Mouse (Mus musculus): ENCODE data around the gene Dcakd.
"Not testable (repeated sequence)": the region's sequence is repeated elsewhere in the genome, so short reads cannot be mapped to it uniquely, and the experiment has no call there.

Gene Dcakd

DNA sequence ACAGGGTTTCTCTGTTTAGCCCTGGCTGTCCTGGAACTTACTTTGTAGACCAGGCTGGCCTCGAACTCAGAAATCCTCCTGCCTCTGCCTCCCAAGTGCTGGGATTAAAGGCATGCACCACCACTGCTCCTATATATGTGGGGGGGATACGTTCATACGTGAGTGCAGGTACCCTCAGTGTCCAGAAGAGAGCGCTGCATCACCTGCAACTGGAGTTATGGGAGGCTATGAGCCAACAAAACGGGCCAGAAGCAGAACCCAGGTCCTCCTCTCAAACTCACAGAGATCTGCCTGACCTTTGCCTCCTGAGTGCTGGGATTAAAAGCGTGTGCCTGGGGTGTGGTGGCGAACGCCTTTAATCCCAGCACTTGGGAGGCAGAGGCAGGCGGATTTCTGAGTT is 52.2 kb downstream of the Dcakd start:
- DNase-seq, result not testable (repeated sequence)

DNA sequence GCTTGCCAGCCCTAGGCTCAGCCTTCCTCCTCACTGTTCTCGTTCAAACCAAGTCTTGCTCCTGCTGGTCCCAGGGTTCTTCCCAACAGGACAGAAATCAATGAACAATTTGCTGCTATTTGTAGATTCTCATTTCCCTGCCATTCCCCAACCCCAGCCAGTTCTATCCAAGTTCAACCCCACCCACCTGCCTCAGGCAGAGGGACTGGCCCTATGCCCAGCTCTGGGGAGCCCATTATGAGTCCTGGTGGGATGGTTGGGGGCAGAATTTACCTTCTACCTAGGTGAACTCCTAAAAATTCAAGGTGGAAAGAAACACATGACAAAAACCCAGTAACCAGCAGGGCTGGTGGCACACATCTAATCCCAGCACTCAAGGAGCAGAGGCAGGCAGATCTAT is 55.8 kb downstream of the Dcakd start:
- DNase-seq, result no peak

DNA sequence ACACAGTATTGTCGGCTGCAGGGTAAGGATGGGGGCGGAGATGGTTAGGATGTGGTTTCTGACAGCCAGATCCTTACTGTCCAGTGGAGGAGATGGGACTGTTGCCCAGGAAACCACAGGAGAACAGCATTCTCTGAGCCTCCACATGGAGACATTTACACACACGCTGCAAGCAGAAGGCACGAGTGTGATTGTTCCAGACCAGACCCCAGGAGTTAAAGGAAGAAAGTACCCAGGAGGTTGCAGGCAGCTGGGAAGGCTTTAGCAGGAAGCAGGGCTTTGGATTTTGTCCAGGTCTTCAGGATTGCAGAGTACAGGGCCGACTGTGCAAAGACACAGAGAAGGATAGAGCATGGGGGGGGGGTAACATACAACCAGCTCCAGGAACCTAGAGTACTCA is 56.5 kb downstream of the Dcakd start:
- DNase-seq, result peak; percentile 31

GRCm38 (mm10) chr11:102964547-102965091 is 63.5 kb downstream of the Dcakd start:
- no peak for DNase-seq

- DNase-seq, result no peak
These were observed 64.1 kb downstream of the Dcakd start for GRCm38 (mm10) chr11:102963855-102964546.

DNA sequence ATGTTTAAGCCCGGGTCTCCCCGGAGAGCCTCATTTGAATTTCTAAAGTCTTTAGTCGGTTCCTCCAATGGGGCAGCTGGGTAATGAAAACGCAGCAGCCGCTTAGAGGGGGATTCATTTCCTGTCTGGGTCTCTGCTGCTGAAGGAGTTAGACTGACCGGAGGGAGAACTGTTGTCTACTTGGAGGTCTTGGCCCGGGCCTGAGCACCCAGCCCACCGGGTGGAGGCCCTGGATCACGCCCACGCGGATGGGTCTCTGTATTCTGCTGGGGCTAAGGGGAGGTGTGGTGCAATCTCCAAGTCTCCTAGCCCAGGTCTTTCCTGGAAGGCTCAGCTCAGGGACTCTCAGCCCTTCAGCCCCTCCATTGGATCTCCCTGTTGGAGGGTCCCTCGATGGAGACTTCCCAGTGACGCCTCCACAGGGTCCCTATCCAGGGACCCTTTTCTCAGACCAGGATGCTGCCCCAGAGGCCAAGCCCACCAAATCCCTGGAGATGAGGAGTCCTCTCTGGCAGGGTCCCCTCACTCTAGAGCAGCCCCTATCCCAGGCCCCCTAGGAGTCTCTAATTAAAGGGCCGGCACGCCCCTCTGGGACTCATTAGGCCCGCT is 64.8 kb downstream of the Dcakd start:
- DNase-seq, result no peak

DNA sequence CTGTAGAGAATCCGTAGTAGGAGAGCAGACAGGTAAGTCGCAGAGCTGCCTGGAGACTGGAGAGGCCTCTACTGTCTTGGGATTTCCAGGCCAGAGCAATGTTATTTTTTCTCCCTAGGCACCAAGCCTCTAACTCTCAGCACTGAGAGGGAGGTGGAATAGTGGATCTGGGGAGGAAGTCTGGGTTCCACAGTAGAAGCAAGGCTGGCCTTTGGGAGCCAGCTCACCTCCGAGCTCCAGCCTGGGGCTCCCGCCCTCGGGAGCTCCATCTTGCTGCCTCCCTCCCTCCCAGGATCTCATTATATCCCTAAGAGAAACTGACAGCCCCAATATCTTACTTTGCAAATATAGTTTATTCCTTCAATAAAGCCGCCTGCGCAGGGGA is 65.3 kb downstream of the Dcakd start:
- DNase-seq, result no peak

DNA sequence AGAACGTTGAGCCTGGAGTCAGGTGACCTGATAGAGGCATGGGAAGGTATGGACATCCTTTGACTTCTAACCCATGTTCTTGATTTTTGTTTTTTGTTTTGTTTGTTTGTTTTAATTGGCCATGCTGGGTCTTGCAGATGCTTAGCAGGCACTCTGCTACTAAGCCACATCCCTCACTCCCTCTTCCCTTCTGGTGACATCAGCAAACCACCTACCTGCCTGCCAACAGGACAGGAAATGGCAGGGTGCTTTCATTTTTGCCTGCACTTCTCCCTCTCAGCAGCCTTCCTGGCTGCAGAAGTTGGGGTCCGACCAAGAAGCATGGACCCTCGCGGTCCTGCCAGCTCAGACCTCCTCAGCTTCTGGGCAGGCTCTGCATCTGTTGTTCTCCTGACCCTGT is 67.1 kb downstream of the Dcakd start:
- no peak for DNase-seq

DNA sequence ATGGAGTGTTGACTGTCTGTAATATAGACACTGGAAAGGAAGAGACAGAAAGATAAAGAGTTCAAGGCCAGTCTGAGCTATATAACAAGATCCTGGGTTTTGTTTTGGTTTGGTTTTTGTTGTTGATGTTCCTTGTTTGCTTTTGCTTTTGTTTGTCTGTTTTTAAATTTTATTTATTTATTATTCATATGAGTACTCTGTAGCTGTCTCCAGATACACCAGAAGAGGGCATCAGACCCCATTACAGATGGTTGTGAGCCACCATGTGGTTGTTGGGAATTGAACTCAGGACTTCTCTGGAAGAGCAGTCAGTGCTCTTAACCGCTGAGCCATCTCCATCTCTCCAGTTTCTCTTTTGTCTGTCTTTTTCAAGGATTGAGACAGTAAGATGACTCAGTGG is 69.3 kb downstream of the Dcakd start:
- no peak for DNase-seq

DNA sequence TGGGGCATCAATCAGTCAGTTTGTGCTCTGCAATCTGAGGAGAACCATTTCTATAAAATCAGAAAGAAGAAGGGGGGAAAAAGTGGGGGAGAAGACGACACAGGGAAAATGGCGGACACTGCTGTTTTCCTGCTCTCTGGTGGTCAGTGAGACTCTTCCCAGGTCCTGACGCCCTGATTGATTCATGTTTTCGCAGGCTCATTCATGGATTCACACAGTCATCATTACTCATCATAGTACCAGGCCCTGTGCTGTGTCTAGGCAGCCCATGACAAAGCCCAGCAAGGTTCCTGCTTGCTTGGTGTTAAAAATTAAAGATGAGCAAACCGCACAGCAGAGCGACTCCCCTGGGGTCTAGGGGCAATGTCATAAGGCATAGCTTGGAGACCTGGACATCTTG is 69.7 kb downstream of the Dcakd start:
- DNase-seq, result no peak

GRCm38 (mm10) chr11:102957692-102958091 is 70.4 kb downstream of the Dcakd start:
- no peak for DNase-seq

DNA sequence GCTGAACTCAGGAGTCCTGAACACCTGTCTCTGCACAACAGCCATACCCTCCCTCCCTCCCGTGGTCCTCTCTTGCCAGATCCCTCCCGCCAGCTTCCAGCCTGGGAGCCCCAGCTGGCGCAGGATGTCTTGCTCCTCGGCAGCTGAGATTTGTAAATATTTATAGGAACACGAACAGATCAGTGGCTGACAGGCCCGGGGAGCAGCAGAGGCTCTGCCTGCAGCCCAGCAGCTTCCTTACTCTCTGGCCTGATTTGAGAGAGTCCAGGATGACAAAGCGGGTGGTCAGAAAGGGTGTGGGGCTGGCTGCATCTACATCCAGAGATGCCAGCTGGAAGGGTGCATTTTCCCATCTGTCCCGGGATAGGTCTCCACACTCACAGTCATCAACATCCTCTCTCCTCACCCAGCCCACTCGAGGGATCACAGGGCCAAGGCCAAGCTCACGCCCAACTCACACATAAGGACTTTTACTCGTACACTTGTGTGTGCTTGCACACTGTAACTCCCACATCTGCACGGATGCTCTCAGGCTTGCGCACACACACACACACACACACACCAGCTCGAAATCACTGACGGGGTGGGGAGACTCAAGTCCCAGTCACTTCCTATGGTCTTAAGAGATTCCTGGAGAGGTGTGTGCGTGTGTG is 71.0 kb downstream of the Dcakd start:
- no peak for DNase-seq

DNA sequence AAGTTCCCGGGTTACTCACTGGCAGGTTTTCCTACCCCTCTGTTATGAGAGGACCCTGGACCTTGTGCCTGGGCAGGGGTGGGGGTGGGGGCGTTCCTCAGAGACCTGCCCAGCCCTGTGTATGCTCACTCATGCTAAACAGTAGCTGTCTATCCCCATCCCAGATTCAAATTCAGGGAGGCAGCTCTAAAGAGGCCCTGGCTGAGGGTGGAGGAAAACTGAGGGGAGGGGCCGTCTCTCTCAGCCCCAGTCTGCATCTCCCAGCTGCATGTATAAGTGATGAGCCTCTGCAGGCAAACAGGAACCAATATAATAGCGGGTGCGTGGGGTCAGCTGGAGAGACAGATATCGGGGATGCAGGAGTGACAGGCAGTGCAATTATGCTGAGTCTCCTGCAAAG is 75.2 kb downstream of the Dcakd start:
- no peak for DNase-seq

DNA sequence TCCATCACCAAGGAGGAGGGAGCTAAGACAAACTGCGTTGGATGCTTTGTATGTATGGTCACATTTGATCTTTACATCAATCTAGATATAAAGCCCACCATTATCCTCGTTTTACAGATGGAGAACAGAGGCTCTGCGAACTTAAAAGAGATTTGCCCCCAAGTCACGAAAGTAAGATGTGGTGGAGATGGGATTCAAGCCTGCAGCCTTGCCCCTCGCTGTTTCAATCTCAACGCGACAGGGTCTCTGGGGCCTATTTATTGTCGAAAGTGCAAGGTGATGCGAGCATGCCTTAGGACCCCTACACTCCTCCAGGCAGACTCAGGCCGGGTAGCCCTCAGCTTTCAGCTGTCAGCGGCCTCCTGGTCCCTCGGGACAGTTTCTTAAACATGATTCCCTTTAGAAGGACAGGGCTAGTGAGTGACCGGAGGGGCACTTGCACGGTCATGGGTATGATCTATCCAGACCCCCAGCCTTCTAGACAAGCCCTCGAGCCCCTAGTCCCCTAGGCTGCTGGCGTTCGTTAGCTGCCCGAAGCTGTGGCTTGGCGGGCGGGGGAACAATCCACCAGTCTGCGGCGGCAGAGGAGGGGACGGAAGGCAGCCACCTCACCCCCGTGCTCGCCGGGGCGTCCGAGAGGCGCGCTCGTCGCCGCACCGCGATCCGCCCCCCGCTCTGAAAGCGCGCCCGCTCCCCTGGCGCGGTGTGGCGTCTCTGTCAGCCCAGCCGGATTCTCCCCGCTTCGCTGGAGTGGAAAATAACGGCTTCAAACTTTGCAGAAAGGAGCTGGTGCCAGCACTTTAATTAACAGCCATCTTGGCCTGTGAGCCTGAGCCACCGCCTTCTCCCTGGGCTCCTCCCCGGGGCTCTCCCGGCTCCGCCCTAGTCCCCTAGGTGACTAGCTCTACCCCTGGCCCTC is 79.8 kb downstream of the Dcakd start:
- DNase-seq, result no peak

GRCm38 (mm10) chr11:102946992-102947343 is 81.2 kb downstream of the Dcakd start:
- DNase-seq, result no peak

- DNase-seq, result peak; percentile 14
These were observed 81.7 kb downstream of the Dcakd start, which contains the start of gene C1ql1 for GRCm38 (mm10) chr11:102946265-102946991. Gene C1ql1 (minus strand): TSS chr11:102946688.

GRCm38 (mm10) chr11:102945306-102946264 is 82.5 kb downstream of the Dcakd start:
- no peak for DNase-seq
